Mouse (Mus musculus) activated CD4-positive, CD25-positive, alpha-beta regulatory T cell, adult 9 weeks (primary cell): ENCODE data around the gene Zfp949. TPM values are rescaled to one million over a fixed set of nuclear protein-coding genes. Genes with fewer than 3 reads are reported as not detected.

Experiments
- polyA plus RNA-seq: library from polyadenylated mRNA; unstranded; fragments of 100-300 nt; shearing (Covaris generic); gene quantifications from one replicate; pipeline ENCODE4 v1.2.1, GENCODE M21; 2017

Gene Zfp949
- 21.8 TPM for polyA plus RNA-seq

GRCm38 (mm10) chr9:88547851-88548613 lies at the start of gene Zfp949:
Gene Zfp949, plus strand, starts transcription at chr9:88548020.

GRCm38 (mm10) chr9:88580591-88580990 lies 32.8 kb downstream of the Zfp949 start, which contains the start of gene Trim43a:
Gene Trim43a, plus strand, starts transcription at chr9:88580891.

Other genes with a start within 250 kb of the Zfp949 start
- 246 TPM for gene Nt5e, start 220.8 kb upstream of the Zfp949 start, polyA plus RNA-seq
- gene Snx14, start 109.1 kb upstream of the Zfp949 start, polyA plus RNA-seq: 80.7 TPM
- 1.5 TPM for gene Gm20537, start 91.4 kb upstream of the Zfp949 start, polyA plus RNA-seq
- 119 TPM for gene Syncrip, start 65.4 kb upstream of the Zfp949 start, polyA plus RNA-seq
- not detected for gene Trim43a, start 32.9 kb downstream of the Zfp949 start, polyA plus RNA-seq
- gene Mthfsl, start 172.3 kb downstream of the Zfp949 start, polyA plus RNA-seq: 100 TPM
- 74.2 TPM for gene Bcl2a1d, start 183.9 kb downstream of the Zfp949 start, polyA plus RNA-seq